Mouse (Mus musculus) cortical plate, adult 2 months (tissue): ENCODE measurements around the gene Arhgap15.

Source experiments
- CTCF ChIP-seq: fragments of 200-500 bp; IDR thresholded peaks from 2 replicates; pipeline ENCODE4 v1.5.1; 2011; ENCODE audit warnings: mild to moderate bottlenecking, control low read depth, low read length; ENCODE audit not compliant: insufficient read depth; ENCODE audit errors: extremely low read depth
- POLR2A ChIP-seq: fragments of 200-500 bp; IDR thresholded peaks from 2 replicates; pipeline ENCODE4 v1.6.1; 2011; ENCODE audit warnings: mild to moderate bottlenecking, low read length, control low read depth; ENCODE audit not compliant: insufficient read depth; ENCODE audit errors: extremely low read depth

DNA sequence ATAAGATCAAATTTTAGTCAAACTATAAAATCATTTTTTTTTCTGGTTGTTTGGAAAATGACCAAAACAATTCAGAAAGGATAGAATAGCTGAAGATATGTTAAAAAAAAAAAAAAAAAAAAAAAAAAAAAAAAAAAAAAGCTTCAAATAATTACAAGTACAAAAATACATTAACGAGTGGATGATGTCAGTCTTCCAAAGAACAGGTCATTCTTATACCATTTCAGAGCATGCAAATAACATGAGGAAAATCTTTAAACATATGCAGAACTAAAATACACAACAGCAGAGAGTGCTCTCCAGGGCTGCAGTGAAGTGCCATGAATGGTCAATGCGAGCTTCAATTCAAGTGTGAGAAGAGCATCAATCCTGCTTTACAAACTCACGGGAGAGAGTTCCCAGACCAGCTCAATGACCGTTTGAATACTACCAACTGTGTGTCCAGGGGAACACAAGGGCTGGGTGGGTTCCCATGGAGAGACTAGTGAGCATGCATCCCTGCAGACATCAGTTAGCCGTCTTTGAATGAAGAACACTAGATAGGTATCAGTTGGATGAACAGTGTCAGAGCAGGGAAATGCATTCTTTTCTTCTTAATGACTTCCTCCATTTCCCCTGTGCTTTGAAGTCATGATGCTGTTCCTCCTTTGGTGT lies 337.9 kb downstream of the Arhgap15 start:
- TF ChIP-seq CTCF: no peak
- TF ChIP-seq POLR2A: no peak
